Mouse (Mus musculus): ENCODE results near the gene Rai1. TPM values are rescaled to one million over a fixed set of nuclear protein-coding genes. Genes with fewer than 3 reads are reported as not detected.

The Rai1 gene
- polyA plus RNA-seq, 1 experiment from 2014 or later = 28.5 TPM

- no peaks in the 10 kb centered on the region for H3K27me3 ChIP-seq (ENCODE audit: control insufficient read depth, insufficient read depth, low read length)
- H3K9me3 ChIP-seq (ENCODE audit: control insufficient read depth, low read length) = peaks cover 3% of the 10 kb centered on the region; the same call in 1 of the 2 replicates
- ATAC-seq (replicated peaks; ENCODE audit: low FRiP score) (no peak), DNase-seq (ENCODE audit: low spot score) (no peak)
- no peak overlapping the region for H3K9ac ChIP-seq (ENCODE audit: low read length)
- H3K27ac ChIP-seq (ENCODE audit: low read depth, low read length) = no peak overlapping the region
- H3K4me1 ChIP-seq (replicated peaks; ENCODE audit: control insufficient read depth, insufficient read depth, low read length) = no peaks in the 10 kb centered on the region
- no peak overlapping the region for H3K4me2 ChIP-seq (ENCODE audit: low read depth, low read length, severe bottlenecking)
- 83% methylated on average over 6 of the region's 6 CpGs for WGBS
- peaks cover 36% of the 10 kb centered on the region for H3K36me3 ChIP-seq (ENCODE audit: control insufficient read depth, insufficient read depth, low read length)
- H3K4me3 ChIP-seq (ENCODE audit: low read depth, low read length) = no peak overlapping the region
These were observed 87.7 kb downstream of the Rai1 start for GRCm38 (mm10) chr11:60192534-60192933.

- H3K27ac ChIP-seq (ENCODE audit: low read depth, low read length) = no peak overlapping the region
- H3K9me3 ChIP-seq (ENCODE audit: control insufficient read depth, low read length) = peaks cover 3% of the 10 kb centered on the region; the same call in 1 of the 2 replicates
- no peak for ATAC-seq (replicated peaks; ENCODE audit: low FRiP score)
- peak; percentile 52 for DNase-seq (ENCODE audit: low spot score)
- no peak overlapping the region for H3K9ac ChIP-seq (ENCODE audit: low read length)
- peaks cover 31% of the 10 kb centered on the region for H3K36me3 ChIP-seq (ENCODE audit: control insufficient read depth, insufficient read depth, low read length)
- no peak overlapping the region for H3K4me2 ChIP-seq (ENCODE audit: low read depth, low read length, severe bottlenecking)
- no peak overlapping the region for H3K4me3 ChIP-seq (ENCODE audit: low read depth, low read length)
- H3K27me3 ChIP-seq (ENCODE audit: control insufficient read depth, insufficient read depth, low read length) = no peaks in the 10 kb centered on the region
- no peaks in the 10 kb centered on the region for H3K4me1 ChIP-seq (replicated peaks; ENCODE audit: control insufficient read depth, insufficient read depth, low read length)
- WGBS = 79% methylated on average over 4 of the region's 4 CpGs
These were observed 88.7 kb downstream of the Rai1 start for GRCm38 (mm10) chr11:60193556-60193955.

GRCm38 (mm10) chr11:60195108-60195507 is 90.3 kb downstream of the Rai1 start:
- DNase-seq (ENCODE audit: low spot score) = peak; percentile 49
- H3K27ac ChIP-seq (ENCODE audit: low read depth, low read length) = no peak overlapping the region
- no peak overlapping the region for H3K9ac ChIP-seq (ENCODE audit: low read length)
- H3K4me3 ChIP-seq (ENCODE audit: low read depth, low read length) = no peak overlapping the region
- no peaks in the 10 kb centered on the region for H3K27me3 ChIP-seq (ENCODE audit: control insufficient read depth, insufficient read depth, low read length)
- no peaks in the 10 kb centered on the region for H3K4me1 ChIP-seq (replicated peaks; ENCODE audit: control insufficient read depth, insufficient read depth, low read length)
- H3K9me3 ChIP-seq (ENCODE audit: control insufficient read depth, low read length) = peaks cover 3% of the 10 kb centered on the region; the same call in 1 of the 2 replicates
- peaks cover 26% of the 10 kb centered on the region for H3K36me3 ChIP-seq (ENCODE audit: control insufficient read depth, insufficient read depth, low read length)
- ATAC-seq (replicated peaks; ENCODE audit: low FRiP score) = no peak
- H3K4me2 ChIP-seq (ENCODE audit: low read depth, low read length, severe bottlenecking) = no peak overlapping the region

- ATAC-seq (replicated peaks; ENCODE audit: low FRiP score) (no peak), DNase-seq (ENCODE audit: low spot score) (no peak)
- Histone ChIP-seq H3K27me3 (ENCODE audit: control insufficient read depth, insufficient read depth, low read length) (no peaks in the 10 kb centered on the region), H3K4me1 (replicated peaks; ENCODE audit: control insufficient read depth, insufficient read depth, low read length) (no peaks in the 10 kb centered on the region), H3K9me3 (ENCODE audit: control insufficient read depth, low read length) (peaks cover 3% of the 10 kb centered on the region; the same call in 1 of the 2 replicates), H3K36me3 (ENCODE audit: control insufficient read depth, insufficient read depth, low read length) (peaks cover 16% of the 10 kb centered on the region), H3K4me3 (ENCODE audit: low read depth, low read length) (no peak overlapping the region), H3K9ac (ENCODE audit: low read length) (no peak overlapping the region), H3K27ac (ENCODE audit: low read depth, low read length) (no peak overlapping the region), H3K4me2 (ENCODE audit: low read depth, low read length, severe bottlenecking) (no peak overlapping the region)
- 79% methylated on average over 5 of the region's 5 CpGs for WGBS
These were observed 91.5 kb downstream of the Rai1 start for GRCm38 (mm10) chr11:60196344-60196743.

GRCm38 (mm10) chr11:60197998-60198619 is 93.3 kb downstream of the Rai1 start:
- WGBS = 83% methylated on average over 24 of the region's 24 CpGs
- no peak for DNase-seq (ENCODE audit: low spot score)

GRCm38 (mm10) chr11:60198651-60199050 is 93.8 kb downstream of the Rai1 start:
- Histone ChIP-seq H3K36me3 (ENCODE audit: control insufficient read depth, insufficient read depth, low read length) (peaks cover 14% of the 10 kb centered on the region), H3K27me3 (ENCODE audit: control insufficient read depth, insufficient read depth, low read length) (no peaks in the 10 kb centered on the region), H3K9ac (ENCODE audit: low read length) (no peak overlapping the region), H3K4me1 (replicated peaks; ENCODE audit: control insufficient read depth, insufficient read depth, low read length) (no peaks in the 10 kb centered on the region), H3K9me3 (ENCODE audit: control insufficient read depth, low read length) (peaks cover 3% of the 10 kb centered on the region; the same call in 1 of the 2 replicates), H3K27ac (ENCODE audit: low read depth, low read length) (no peak overlapping the region), H3K4me3 (ENCODE audit: low read depth, low read length) (no peak overlapping the region), H3K4me2 (ENCODE audit: low read depth, low read length, severe bottlenecking) (no peak overlapping the region)
- 94% methylated on average over 12 of the region's 12 CpGs for WGBS
- no peak for ATAC-seq (replicated peaks; ENCODE audit: low FRiP score)
- DNase-seq (ENCODE audit: low spot score) = no peak

More at GRCm38 (mm10) chr11:60197998-60198619, 93.3 kb downstream of the Rai1 start:
- H3K9me3 ChIP-seq (ENCODE audit: control insufficient read depth, low read length) = peaks cover 3% of the 10 kb centered on the region; the same call in 1 of the 2 replicates
- no peak overlapping the region for H3K27ac ChIP-seq (ENCODE audit: low read depth, low read length)
- H3K27me3 ChIP-seq (ENCODE audit: control insufficient read depth, insufficient read depth, low read length) = no peaks in the 10 kb centered on the region
- H3K4me2 ChIP-seq (ENCODE audit: low read depth, low read length, severe bottlenecking) = no peak overlapping the region
- H3K4me1 ChIP-seq (replicated peaks; ENCODE audit: control insufficient read depth, insufficient read depth, low read length) = no peaks in the 10 kb centered on the region
- H3K4me3 ChIP-seq (ENCODE audit: low read depth, low read length) = no peak overlapping the region
- no peak overlapping the region for H3K9ac ChIP-seq (ENCODE audit: low read length)
- peaks cover 13% of the 10 kb centered on the region for H3K36me3 ChIP-seq (ENCODE audit: control insufficient read depth, insufficient read depth, low read length)
- ATAC-seq (replicated peaks; ENCODE audit: low FRiP score) = no peak

- DNase-seq (ENCODE audit: low spot score) (peak; percentile 96), ATAC-seq (replicated peaks; ENCODE audit: low FRiP score) (peak; percentile 77)
- H3K9ac ChIP-seq (ENCODE audit: low read length) = no peak overlapping the region
- WGBS = 19% methylated on average over 18 of the region's 18 CpGs
- H3K27me3 ChIP-seq (ENCODE audit: control insufficient read depth, insufficient read depth, low read length) = no peaks in the 10 kb centered on the region
- no peak overlapping the region for H3K4me3 ChIP-seq (ENCODE audit: low read depth, low read length)
- no peak overlapping the region for H3K4me2 ChIP-seq (ENCODE audit: low read depth, low read length, severe bottlenecking)
- H3K27ac ChIP-seq (ENCODE audit: low read depth, low read length) = no peak overlapping the region
- peaks cover 3% of the 10 kb centered on the region; the same call in 1 of the 2 replicates for H3K9me3 ChIP-seq (ENCODE audit: control insufficient read depth, low read length)
- peaks cover 12% of the 10 kb centered on the region for H3K36me3 ChIP-seq (ENCODE audit: control insufficient read depth, insufficient read depth, low read length)
- H3K4me1 ChIP-seq (replicated peaks; ENCODE audit: control insufficient read depth, insufficient read depth, low read length) = no peaks in the 10 kb centered on the region
These were observed 94.9 kb downstream of the Rai1 start for GRCm38 (mm10) chr11:60199702-60200184.

- H3K4me2 ChIP-seq (ENCODE audit: low read depth, low read length, severe bottlenecking) = no peak overlapping the region
- no peaks in the 10 kb centered on the region for H3K4me1 ChIP-seq (replicated peaks; ENCODE audit: control insufficient read depth, insufficient read depth, low read length)
- H3K27me3 ChIP-seq (ENCODE audit: control insufficient read depth, insufficient read depth, low read length) = no peaks in the 10 kb centered on the region
- no peaks in the 10 kb centered on the region for H3K9me3 ChIP-seq (ENCODE audit: control insufficient read depth, low read length)
- H3K9ac ChIP-seq (ENCODE audit: low read length) = no peak overlapping the region
- H3K36me3 ChIP-seq (ENCODE audit: control insufficient read depth, insufficient read depth, low read length) = peaks cover 8% of the 10 kb centered on the region
- no peak overlapping the region for H3K4me3 ChIP-seq (ENCODE audit: low read depth, low read length)
- WGBS = 91% methylated on average over 11 of the region's 11 CpGs
- DNase-seq (ENCODE audit: low spot score) (no peak), ATAC-seq (replicated peaks; ENCODE audit: low FRiP score) (no peak)
- H3K27ac ChIP-seq (ENCODE audit: low read depth, low read length) = 0 out of 2 replicates have a peak overlapping the region, but pooled peaks have one; percentile 8
These were observed 95.6 kb downstream of the Rai1 start for GRCm38 (mm10) chr11:60200384-60200783.
